Mouse (Mus musculus) lung, postnatal 0 days (tissue): ENCODE data around the gene Nrg4.

Experiments
- CTCF ChIP-seq: IDR thresholded peaks from 2 replicates; pipeline ENCODE4 v1.5.1; 2016; ENCODE audit warnings: antibody characterized with exemption, mild to moderate bottlenecking
- EP300 ChIP-seq: IDR thresholded peaks from 2 replicates; pipeline ENCODE4 v1.6.1; 2016; ENCODE audit warnings: antibody characterized with exemption, mild to moderate bottlenecking, control low read depth

DNA sequence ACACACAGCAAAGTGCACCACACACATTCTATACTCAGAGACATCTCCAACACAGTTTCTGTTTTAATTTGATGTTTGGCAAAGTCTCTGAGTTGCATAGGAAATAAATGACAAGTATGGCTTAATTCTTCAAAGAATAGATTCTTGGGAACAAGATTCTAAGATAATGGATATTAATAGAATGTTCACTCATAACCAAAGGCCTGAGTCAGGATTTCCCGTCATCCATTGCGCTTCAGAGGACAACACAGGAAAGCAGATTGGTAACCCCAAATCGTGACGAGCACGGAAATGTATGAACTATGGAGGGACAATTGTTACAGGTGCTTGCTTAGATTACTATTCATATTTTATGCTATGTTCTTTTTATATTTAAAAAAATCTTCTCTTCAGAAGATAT is 71.6 kb downstream of the Nrg4 start:
- TF ChIP-seq CTCF (no peak), EP300 (no peak)
